Mouse (Mus musculus): ENCODE measurements around the gene Lypd9. TPM values are rescaled to one million over a fixed set of nuclear protein-coding genes. Genes with fewer than 3 reads are reported as not detected.
"Not testable (repeated sequence)": the region's sequence is repeated elsewhere in the genome, so short reads cannot be mapped to it uniquely, and the experiment has no call there.

The Lypd9 gene
- not detected in 2 replicates for polyA plus RNA-seq (2015; fragmentation: Nextera tagmentation; extraction: Ambion mirVana)

DNA sequence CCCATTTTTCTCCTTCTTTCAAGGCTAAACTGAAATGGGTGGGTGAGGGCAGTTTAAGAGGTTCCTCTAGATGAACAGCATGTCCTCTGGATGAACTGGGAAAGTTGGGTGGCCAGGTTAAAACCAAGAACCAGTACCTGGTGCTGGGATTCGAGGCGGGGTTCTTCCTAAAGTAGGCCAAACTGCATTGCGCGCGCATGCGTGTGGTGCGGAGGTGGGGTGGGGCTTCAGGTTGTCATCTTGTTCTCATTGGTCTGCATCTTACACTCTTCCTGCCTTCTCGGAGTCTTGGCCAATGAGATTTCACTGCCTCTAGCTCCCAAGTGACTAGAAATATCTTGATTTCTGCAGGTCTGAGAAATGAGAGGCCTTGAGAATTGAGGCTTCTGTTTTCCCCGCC, at the start of gene Lypd9:
Gene Lypd9, minus strand, starts transcription at position 165 of the 400 bp plus-strand sequence.
- Histone ChIP-seq H3K4me1 (no peaks in the 10 kb centered on the region), H3K4me2 (no peak within 1 kb of the TSS), H3K36me3 (no peaks in the 10 kb centered on the region), H3K9ac (no peak within 1 kb of the TSS), H3K9me3 (no peaks in the 10 kb centered on the region), H3K27me3 (replicated peaks) (no peaks in the 10 kb centered on the region), H3K4me3 (replicated peaks) (no peak within 1 kb of the TSS), H3K27ac (no peak within 1 kb of the TSS)
- ATAC-seq (ENCODE audit: insufficient read depth, low FRiP score, low read depth) = no peak
- WGBS = 93% methylated on average over 9 of the region's 9 CpGs

- not testable (repeated sequence) for H3K9ac ChIP-seq; H3K27me3 ChIP-seq (replicated peaks); H3K4me1 ChIP-seq; H3K27ac ChIP-seq; H3K36me3 ChIP-seq; H3K4me2 ChIP-seq; H3K9me3 ChIP-seq; ATAC-seq (ENCODE audit: insufficient read depth, low FRiP score, low read depth); H3K4me3 ChIP-seq (replicated peaks)
These were observed 49.7 kb upstream of the Lypd9 start, which contains the start of gene Olfr331 for GRCm38 (mm10) chr11:58502472-58502871. Gene Olfr331, minus strand, starts transcription at chr11:58502572.

DNA sequence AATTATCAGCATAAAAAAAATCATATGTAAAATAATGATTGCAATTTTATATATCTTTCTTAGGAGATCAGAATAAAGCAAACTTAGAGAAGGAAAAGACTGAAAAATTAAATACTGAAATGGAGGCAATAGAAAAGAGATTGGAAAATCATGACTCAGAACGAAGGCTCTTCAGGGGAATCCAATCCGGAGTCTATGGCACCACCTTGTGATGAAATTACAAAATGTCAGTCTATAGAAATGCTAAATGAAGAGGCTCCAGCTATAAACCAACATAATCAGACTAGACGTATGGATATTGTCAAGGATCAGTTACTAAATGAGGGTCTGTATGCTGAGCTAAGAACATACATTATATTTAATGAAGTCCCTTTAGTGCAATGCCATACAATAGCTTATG, 46.6 kb upstream of the Lypd9 start:
- Histone ChIP-seq H3K9me3 (no peaks in the 10 kb centered on the region), H3K36me3 (no peaks in the 10 kb centered on the region), H3K4me1 (no peaks in the 10 kb centered on the region), H3K9ac (no peak overlapping the region), H3K27me3 (replicated peaks) (no peaks in the 10 kb centered on the region), H3K4me3 (replicated peaks) (no peak overlapping the region), H3K4me2 (no peak overlapping the region), H3K27ac (no peak overlapping the region)
- ATAC-seq (ENCODE audit: insufficient read depth, low FRiP score, low read depth) = no peak
- WGBS = 47% methylated on average over 3 of the region's 3 CpGs

DNA sequence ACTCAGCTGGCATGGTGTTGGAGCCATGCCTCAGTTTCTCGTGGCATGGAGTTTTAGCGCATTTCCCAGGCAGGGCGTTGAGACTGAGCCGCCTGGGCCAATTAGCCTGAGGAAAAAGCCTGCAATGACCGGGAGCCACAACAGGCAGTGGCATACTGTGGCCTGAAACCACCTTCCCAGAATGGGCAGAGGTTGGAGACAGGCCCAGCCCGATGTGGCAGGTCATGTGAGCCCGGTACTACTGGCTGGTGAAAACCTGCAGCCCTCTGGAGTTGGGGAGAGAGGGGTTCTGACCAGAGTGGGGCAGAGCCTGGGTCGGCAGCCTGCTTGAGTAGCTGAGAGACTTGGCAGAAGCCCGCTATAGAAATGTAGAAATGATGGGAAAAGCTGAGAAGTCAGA, 46.0 kb upstream of the Lypd9 start:
- Histone ChIP-seq H3K27ac (no peak overlapping the region), H3K4me2 (no peak overlapping the region), H3K9me3 (no peaks in the 10 kb centered on the region), H3K27me3 (replicated peaks) (no peaks in the 10 kb centered on the region), H3K36me3 (no peaks in the 10 kb centered on the region), H3K9ac (no peak overlapping the region), H3K4me3 (replicated peaks) (no peak overlapping the region), H3K4me1 (no peaks in the 10 kb centered on the region)
- WGBS = 75% methylated on average over 9 of the region's 9 CpGs
- no peak for ATAC-seq (ENCODE audit: insufficient read depth, low FRiP score, low read depth)

GRCm38 (mm10) chr11:58492455-58492854, 39.7 kb upstream of the Lypd9 start, which contains the start of gene Olfr332:
Gene Olfr332, minus strand, starts transcription at chr11:58492555.
- Histone ChIP-seq H3K9ac (no peak within 1 kb of the TSS), H3K4me3 (replicated peaks) (no peak within 1 kb of the TSS), H3K4me2 (no peak within 1 kb of the TSS), H3K4me1 (no peaks in the 10 kb centered on the region), H3K27ac (no peak within 1 kb of the TSS), H3K27me3 (replicated peaks) (no peaks in the 10 kb centered on the region), H3K9me3 (no peaks in the 10 kb centered on the region), H3K36me3 (no peaks in the 10 kb centered on the region)
- no peak for ATAC-seq (ENCODE audit: insufficient read depth, low FRiP score, low read depth)
- 73% methylated on average over 2 of the region's 2 CpGs for WGBS

DNA sequence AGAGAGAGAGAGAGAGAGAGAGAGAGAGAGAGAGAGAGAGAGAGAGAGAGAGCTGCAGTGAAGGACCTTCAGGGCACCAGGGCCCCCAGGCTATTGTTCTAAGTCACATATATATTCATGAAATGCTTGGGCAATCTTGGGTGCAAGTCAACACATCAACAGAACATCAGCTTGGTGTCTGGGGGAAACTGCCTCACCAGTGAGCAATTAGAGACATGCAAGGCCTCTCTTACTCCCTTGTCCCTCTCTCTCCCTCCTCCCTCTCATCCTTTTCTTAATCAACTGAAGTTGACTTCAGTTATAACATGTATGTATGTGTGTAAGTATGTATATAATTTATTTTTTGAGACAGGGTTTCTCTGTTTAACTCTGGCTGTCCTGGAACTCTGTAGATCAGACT, 9.4 kb upstream of the Lypd9 start, which contains the start of gene Olfr30:
Gene Olfr30, minus strand, starts transcription at position 101 of the 400 bp plus-strand sequence.
- Histone ChIP-seq H3K9ac (no peak within 1 kb of the TSS), H3K4me2 (no peak within 1 kb of the TSS), H3K36me3 (no peaks in the 10 kb centered on the region), H3K27me3 (replicated peaks) (no peaks in the 10 kb centered on the region), H3K9me3 (no peaks in the 10 kb centered on the region), H3K4me3 (replicated peaks) (no peak within 1 kb of the TSS), H3K4me1 (no peaks in the 10 kb centered on the region), H3K27ac (no peak within 1 kb of the TSS)
- ATAC-seq (ENCODE audit: insufficient read depth, low FRiP score, low read depth) = no peak

- Histone ChIP-seq H3K9ac (no peak overlapping the region), H3K9me3 (no peaks in the 10 kb centered on the region), H3K27ac (no peak overlapping the region), H3K4me1 (no peaks in the 10 kb centered on the region), H3K4me3 (replicated peaks) (no peak overlapping the region), H3K4me2 (no peak overlapping the region), H3K27me3 (replicated peaks) (no peaks in the 10 kb centered on the region), H3K36me3 (no peaks in the 10 kb centered on the region)
- 44% methylated on average over 4 of the region's 4 CpGs for WGBS
- ATAC-seq (ENCODE audit: insufficient read depth, low FRiP score, low read depth) = no peak
These were observed 869 bp upstream of the Lypd9 start for GRCm38 (mm10) chr11:58453592-58453991.

GRCm38 (mm10) chr11:58437866-58438265, 14.9 kb downstream of the Lypd9 start:
- WGBS = 29% methylated on average over 5 of the region's 5 CpGs
- no peaks in the 10 kb centered on the region for H3K9me3 ChIP-seq
- H3K4me1 ChIP-seq = no peaks in the 10 kb centered on the region
- no peak for ATAC-seq (ENCODE audit: insufficient read depth, low FRiP score, low read depth)
- H3K9ac ChIP-seq = no peak overlapping the region
- H3K27me3 ChIP-seq (replicated peaks) = no peaks in the 10 kb centered on the region
- no peak overlapping the region for H3K27ac ChIP-seq
- no peaks in the 10 kb centered on the region for H3K36me3 ChIP-seq
- H3K4me2 ChIP-seq = no peak overlapping the region
- H3K4me3 ChIP-seq (replicated peaks) = no peak overlapping the region

DNA sequence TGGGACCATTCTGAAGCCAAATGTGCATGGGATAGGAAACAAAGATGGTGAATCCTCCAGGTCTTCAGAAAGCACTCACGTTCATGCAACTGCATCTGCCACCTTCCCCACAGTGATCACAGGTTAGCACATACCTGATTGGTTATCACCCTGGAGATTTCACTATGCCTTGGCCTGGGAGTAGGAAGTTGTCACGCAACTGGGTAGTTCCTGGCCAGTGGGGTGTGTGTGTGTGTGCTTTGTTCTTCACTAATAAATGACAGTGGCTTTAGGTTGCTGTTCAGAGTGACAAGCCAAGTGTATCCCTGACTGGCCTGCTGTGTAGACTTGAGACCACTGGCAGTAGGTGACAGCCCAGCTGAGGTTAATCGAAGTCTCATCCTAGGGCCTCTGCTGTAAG, 20.5 kb downstream of the Lypd9 start, which contains the start of gene Gm12253:
Gene Gm12253, plus strand, starts transcription at position 301 of the 400 bp plus-strand sequence.
- Histone ChIP-seq H3K36me3 (no peaks in the 10 kb centered on the region), H3K4me1 (no peaks in the 10 kb centered on the region), H3K27ac (no peak within 1 kb of the TSS), H3K9me3 (no peaks in the 10 kb centered on the region), H3K4me3 (replicated peaks) (no peak within 1 kb of the TSS), H3K27me3 (replicated peaks) (no peaks in the 10 kb centered on the region), H3K4me2 (no peak within 1 kb of the TSS), H3K9ac (no peak within 1 kb of the TSS)
- 81% methylated on average over 3 of the region's 3 CpGs for WGBS
- ATAC-seq (ENCODE audit: insufficient read depth, low FRiP score, low read depth) = no peak

DNA sequence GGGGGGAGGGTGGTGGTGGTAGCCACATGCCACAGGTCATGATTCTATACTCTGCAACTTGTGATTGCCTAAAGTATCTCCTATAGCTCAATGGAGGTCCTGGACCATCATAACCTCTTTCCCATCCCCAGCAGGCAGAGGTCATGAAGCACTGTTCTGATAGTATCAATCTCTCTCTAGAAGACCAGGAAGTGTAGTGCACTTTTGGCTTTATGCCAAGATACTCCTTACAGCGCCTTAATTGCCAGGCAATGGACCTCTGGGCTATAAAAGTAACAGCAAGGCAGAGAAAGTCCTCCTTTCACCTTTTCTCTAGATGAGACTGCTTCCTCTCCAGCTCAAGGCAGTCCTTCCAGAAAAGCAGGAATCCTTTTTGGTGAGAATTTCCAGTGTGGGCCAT, 31.9 kb downstream of the Lypd9 start, which contains the start of gene 1810065E05Rik:
Gene 1810065E05Rik, plus strand, starts transcription at position 297 of the 400 bp plus-strand sequence.
- Histone ChIP-seq H3K9ac (no peak within 1 kb of the TSS), H3K4me3 (replicated peaks) (no peak within 1 kb of the TSS)
- WGBS = 43% methylated on average over 1 of the region's 1 CpGs

GRCm38 (mm10) chr11:58418336-58418735, 34.4 kb downstream of the Lypd9 start:
- no peak overlapping the region for H3K27ac ChIP-seq
- 44% methylated on average over 3 of the region's 3 CpGs for WGBS
- no peak for ATAC-seq (ENCODE audit: insufficient read depth, low FRiP score, low read depth)

More for the DNA sequence above, 31.9 kb downstream of the Lypd9 start, which contains the start of gene 1810065E05Rik:
- H3K4me2 ChIP-seq = no peak within 1 kb of the TSS
- no peaks in the 10 kb centered on the region for H3K27me3 ChIP-seq (replicated peaks)
- ATAC-seq (ENCODE audit: insufficient read depth, low FRiP score, low read depth) = no peak
- H3K4me1 ChIP-seq = no peaks in the 10 kb centered on the region
- H3K9me3 ChIP-seq = no peaks in the 10 kb centered on the region
- no peaks in the 10 kb centered on the region for H3K36me3 ChIP-seq
- H3K27ac ChIP-seq = no peak within 1 kb of the TSS

GRCm38 (mm10) chr11:58408066-58408465, 44.7 kb downstream of the Lypd9 start:
- H3K4me1 ChIP-seq = no peaks in the 10 kb centered on the region
- no peaks in the 10 kb centered on the region for H3K27me3 ChIP-seq (replicated peaks)
- no peak overlapping the region for H3K4me2 ChIP-seq
- WGBS = 57% methylated on average over 3 of the region's 3 CpGs
- H3K27ac ChIP-seq = no peak overlapping the region
- H3K9ac ChIP-seq = no peak overlapping the region
- H3K9me3 ChIP-seq = no peaks in the 10 kb centered on the region
- no peak for ATAC-seq (ENCODE audit: insufficient read depth, low FRiP score, low read depth)
- no peaks in the 10 kb centered on the region for H3K36me3 ChIP-seq
- no peak overlapping the region for H3K4me3 ChIP-seq (replicated peaks)

More at GRCm38 (mm10) chr11:58418336-58418735, 34.4 kb downstream of the Lypd9 start:
- Histone ChIP-seq H3K27me3 (replicated peaks) (no peaks in the 10 kb centered on the region), H3K36me3 (no peaks in the 10 kb centered on the region), H3K4me3 (replicated peaks) (no peak overlapping the region), H3K4me1 (no peaks in the 10 kb centered on the region), H3K9me3 (no peaks in the 10 kb centered on the region), H3K4me2 (no peak overlapping the region), H3K9ac (no peak overlapping the region)

DNA sequence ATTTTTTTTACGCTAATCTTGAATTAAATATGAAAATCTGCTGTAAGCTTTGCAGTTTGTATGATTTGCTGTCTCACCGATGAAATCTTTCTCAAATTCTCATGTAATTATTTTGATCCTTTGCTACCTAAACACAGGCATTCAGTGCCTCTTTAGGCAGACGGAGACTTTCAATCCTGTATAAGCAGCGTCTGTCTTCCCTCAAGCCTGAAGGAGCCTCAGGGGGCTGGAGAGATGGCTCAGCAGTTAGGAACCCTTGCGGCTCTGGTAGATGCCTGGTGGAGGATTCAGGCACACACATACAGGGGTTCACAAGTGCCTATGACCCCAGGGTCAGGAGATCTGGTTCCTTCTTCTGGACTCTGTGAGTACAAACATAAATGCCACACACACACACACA, 52.1 kb downstream of the Lypd9 start:
- Histone ChIP-seq H3K27me3 (replicated peaks) (no peaks in the 10 kb centered on the region), H3K27ac (no peak overlapping the region), H3K4me2 (no peak overlapping the region), H3K4me3 (replicated peaks) (no peak overlapping the region), H3K9ac (no peak overlapping the region), H3K9me3 (no peaks in the 10 kb centered on the region), H3K4me1 (no peaks in the 10 kb centered on the region), H3K36me3 (no peaks in the 10 kb centered on the region)
- 50% methylated on average over 5 of the region's 5 CpGs for WGBS
- no peak for ATAC-seq (ENCODE audit: insufficient read depth, low FRiP score, low read depth)
